Mouse (Mus musculus) kidney, embryonic 14.5 days (tissue): Measurements from ENCODE around the gene Chdh. TPM values are rescaled to one million over a fixed set of nuclear protein-coding genes. Genes with fewer than 3 reads are reported as not detected.

Source experiments
- ATAC-seq: fragments of 200-750 bp; cut with Nextera tagmentation; 2 replicates; pipeline ENCODE4 v1.8.0; 2017; ENCODE audit warnings: moderate number of reproducible peaks, mild to moderate bottlenecking, moderate TSS enrichment, moderate library complexity; ENCODE audit not compliant: low FRiP score, low TSS enrichment
- H3K27ac ChIP-seq: fragments of 300-500 bp; sonication (generic); 2 replicates; pipeline ENCODE4 v1.5.1; 2014; ENCODE audit warnings: low read depth, mild to moderate bottlenecking, low read length, moderate library complexity, mixed read lengths
- H3K27me3 ChIP-seq: fragments of 300-500 bp; sonication (generic); 2 replicates; pipeline ENCODE4 v1.6.1; 2014; ENCODE audit warnings: mild to moderate bottlenecking, low read length; ENCODE audit not compliant: control insufficient read depth, insufficient read depth
- H3K36me3 ChIP-seq: fragments of 300-500 bp; sonication (generic); 2 replicates; pipeline ENCODE4 v1.6.1; 2014; ENCODE audit warnings: low read length, mixed read lengths; ENCODE audit not compliant: control insufficient read depth, insufficient read depth
- H3K4me1 ChIP-seq: fragments of 300-500 bp; sonication (generic); 2 replicates; pipeline ENCODE4 v1.6.1; 2014; ENCODE audit warnings: low read length, mixed read lengths; ENCODE audit not compliant: control insufficient read depth, insufficient read depth
- H3K4me2 ChIP-seq: fragments of 300-500 bp; sonication (generic); replicated peaks from 2 replicates; pipeline ENCODE4 v1.6.1; 2014; ENCODE audit warnings: low read depth, mild to moderate bottlenecking, low read length
- H3K4me3 ChIP-seq: fragments of 300-500 bp; sonication (generic); 2 replicates; pipeline ENCODE4 v1.5.1; 2014; ENCODE audit warnings: mild to moderate bottlenecking, low read length
- H3K9ac ChIP-seq: fragments of 300-500 bp; sonication (generic); 2 replicates; pipeline ENCODE4 v1.6.1; 2014; ENCODE audit warnings: low read depth, mild to moderate bottlenecking, low read length, moderate library complexity
- H3K9me3 ChIP-seq: fragments of 300-500 bp; sonication (generic); 2 replicates; pipeline ENCODE4 v1.6.1; 2016; ENCODE audit warnings: low read length; ENCODE audit not compliant: control insufficient read depth
- WGBS: fragments of 180-500 bp; shearing (Covaris S2); extraction: QIAGEN DNeasy Blood & Tissue Kit; methylation state at CpG from one replicate; pipeline ENCODE4 v1.1.7; 2014; 5-methylcytosine and 5-hydroxymethylcytosine counted together
- polyA plus RNA-seq: library from polyadenylated mRNA; unstranded; fragments of >200 nt; fragmentation: Nextera tagmentation; extraction: Ambion mirVana; gene quantifications from 2 replicates; pipeline ENCODE4 v1.2.1, GENCODE M21; 2014

The Chdh gene
- polyA plus RNA-seq, 1 experiment from 2014 or later = 0.89 TPM

DNA sequence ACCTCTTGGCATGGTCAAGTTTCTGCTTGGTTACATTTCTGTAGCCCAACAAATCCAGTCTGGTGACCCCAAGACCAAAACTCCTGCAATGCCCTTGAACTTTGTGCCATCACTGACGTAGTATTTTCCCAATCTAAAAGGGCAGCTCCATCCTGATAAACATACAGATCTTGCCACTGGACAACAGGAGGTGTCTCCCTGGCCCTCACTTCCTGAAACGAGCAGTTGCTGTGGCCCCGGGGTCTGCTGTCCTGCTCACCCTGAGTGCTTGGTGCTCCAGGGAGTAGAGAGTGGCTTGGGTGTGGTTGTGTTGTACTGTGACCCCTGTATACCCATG is 9.4 kb upstream of the Chdh start:
- Histone ChIP-seq H3K27me3 (no peaks in the 10 kb centered on the region), H3K9ac (no peak overlapping the region), H3K4me2 (no peak overlapping the region), H3K9me3 (no peaks in the 10 kb centered on the region), H3K27ac (no peak overlapping the region), H3K4me1 (no peaks in the 10 kb centered on the region), H3K4me3 (no peak overlapping the region), H3K36me3 (peaks cover 27% of the 10 kb centered on the region)
- 93% methylated on average over 3 of the region's 3 CpGs for WGBS
- ATAC-seq = no peak

DNA sequence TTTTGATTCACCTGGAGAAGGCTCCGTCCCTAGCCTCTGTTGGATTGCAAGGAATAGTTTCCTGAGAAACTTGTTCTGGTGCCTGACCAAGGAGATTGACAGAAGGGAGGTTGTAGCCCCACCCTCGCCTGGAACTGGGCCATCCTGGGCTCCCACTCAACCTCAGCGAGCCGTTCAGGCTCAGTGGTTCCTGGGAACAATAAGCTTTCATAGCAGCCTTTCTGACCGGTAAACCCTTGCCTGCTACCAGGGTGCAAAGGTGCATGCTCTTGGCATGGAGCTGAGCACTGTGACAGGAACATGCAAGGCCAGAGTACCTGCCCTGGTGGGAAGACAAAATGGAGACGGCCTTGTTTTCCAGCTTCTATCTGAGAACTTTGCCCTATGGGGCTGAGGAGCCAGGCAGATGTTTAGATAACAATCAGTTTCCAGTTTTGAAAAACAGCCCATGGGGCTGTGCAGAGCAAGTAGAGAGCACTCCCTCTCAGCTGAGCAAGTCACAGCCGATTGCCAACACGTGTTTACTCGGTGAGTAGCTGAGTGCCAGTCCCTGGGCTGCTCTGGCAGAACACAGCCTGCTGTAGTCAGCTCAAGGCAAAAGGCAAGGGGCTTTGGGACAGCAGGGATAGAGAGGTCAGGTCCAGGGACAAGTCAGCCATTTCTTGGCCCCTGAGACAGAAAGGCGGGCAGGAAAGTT is 1.2 kb downstream of the Chdh start:
- Histone ChIP-seq H3K27me3 (peaks cover 5% of the 10 kb centered on the region; the same call in 1 of the 2 replicates), H3K4me3 (no peak overlapping the region), H3K4me1 (0 out of 2 replicates have a peak, but pooled peaks cover 8% of the 10 kb centered on the region), H3K9me3 (no peaks in the 10 kb centered on the region), H3K4me2 (no peak overlapping the region), H3K27ac (no peak overlapping the region), H3K36me3 (no peaks in the 10 kb centered on the region), H3K9ac (no peak overlapping the region)
- ATAC-seq = peak; percentile 36; the same call in 1 of the 2 replicates
- 62% methylated on average over 10 of the region's 10 CpGs for WGBS

DNA sequence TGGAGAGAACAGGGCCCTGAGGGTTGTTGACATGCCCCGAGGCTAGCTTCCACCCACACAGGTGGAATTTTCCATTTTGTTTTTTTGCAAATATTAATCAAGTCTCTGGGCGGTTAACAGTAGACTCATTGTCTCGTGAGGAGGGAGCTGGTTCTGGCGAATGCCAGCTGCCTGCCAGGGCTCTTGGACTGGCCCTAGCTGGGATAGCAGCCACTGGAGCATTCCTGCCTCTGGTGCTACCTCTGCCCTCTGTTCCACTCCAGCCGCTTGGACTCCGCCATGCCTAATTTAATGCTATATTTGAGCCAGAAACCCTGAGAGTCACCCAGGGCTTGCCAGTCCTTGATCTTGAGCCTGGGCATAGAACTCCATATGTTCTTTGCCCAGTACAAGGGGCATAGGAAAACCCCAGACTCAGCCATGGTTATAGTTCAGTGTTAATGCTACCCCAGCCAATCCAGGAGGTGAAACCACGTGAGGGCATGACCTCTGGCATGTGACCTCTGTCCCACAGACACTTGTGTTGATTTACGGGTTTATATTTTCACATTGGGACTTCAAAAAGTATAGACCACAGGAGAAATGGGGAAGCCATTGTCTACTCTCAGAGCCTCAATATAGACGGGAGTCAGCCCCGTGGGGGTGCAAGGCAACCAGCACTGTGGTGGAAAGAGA is 3.2 kb downstream of the Chdh start:
- H3K4me1 ChIP-seq = 0 out of 2 replicates have a peak, but pooled peaks cover 8% of the 10 kb centered on the region
- no peak overlapping the region for H3K27ac ChIP-seq
- 71% methylated on average over 10 of the region's 10 CpGs for WGBS
- no peaks in the 10 kb centered on the region for H3K9me3 ChIP-seq
- H3K27me3 ChIP-seq = peaks cover 5% of the 10 kb centered on the region; the same call in 1 of the 2 replicates
- H3K4me2 ChIP-seq = no peak overlapping the region
- no peak overlapping the region for H3K9ac ChIP-seq
- no peaks in the 10 kb centered on the region for H3K36me3 ChIP-seq
- no peak overlapping the region for H3K4me3 ChIP-seq
- no peak for ATAC-seq

DNA sequence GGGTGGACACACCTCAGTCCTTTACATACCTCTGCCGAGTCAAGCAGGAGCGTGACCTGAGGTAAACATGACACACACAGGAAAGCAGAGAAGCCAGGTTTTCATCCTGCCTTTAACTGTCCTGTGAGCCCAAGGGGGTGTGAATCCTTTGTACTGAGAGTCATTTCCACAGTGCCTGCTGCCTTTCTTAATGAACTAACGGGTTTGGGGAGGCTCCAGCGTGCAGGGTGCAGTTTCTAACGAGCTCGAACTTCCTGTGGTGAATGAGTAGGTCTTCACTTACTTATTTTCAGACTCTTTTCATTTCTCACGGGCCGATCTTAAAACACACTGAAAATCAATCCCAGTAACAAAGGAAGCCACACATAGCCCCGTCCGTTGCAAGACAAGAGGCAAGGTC is 5.7 kb downstream of the Chdh start:
- no peaks in the 10 kb centered on the region for H3K27me3 ChIP-seq
- no peaks in the 10 kb centered on the region for H3K36me3 ChIP-seq
- H3K9me3 ChIP-seq = no peaks in the 10 kb centered on the region
- H3K4me3 ChIP-seq = no peak overlapping the region
- WGBS = 47% methylated on average over 10 of the region's 10 CpGs
- ATAC-seq = no peak
- no peak overlapping the region for H3K27ac ChIP-seq
- H3K4me1 ChIP-seq = no peaks in the 10 kb centered on the region
- H3K9ac ChIP-seq = no peak overlapping the region
- H3K4me2 ChIP-seq = no peak overlapping the region

DNA sequence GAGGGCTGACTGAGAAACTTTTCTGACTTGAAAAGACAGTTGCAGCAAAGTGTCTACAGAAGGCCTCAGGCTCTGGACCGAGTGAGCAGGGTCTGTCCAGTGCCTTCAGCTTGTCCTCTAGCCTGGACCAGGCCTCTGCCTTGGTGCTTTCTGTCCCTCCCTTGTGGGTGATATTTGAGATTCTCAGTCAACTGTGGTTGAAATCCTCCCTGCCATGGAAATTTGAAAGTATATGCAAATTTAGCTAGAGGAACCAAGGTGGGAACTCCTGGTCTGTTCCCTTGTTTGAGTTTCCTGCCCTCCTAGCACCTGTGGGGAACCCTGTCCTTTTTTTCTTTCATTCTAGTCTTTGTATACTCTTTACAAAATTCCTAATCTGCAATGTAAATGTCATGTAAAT is 6.2 kb downstream of the Chdh start:
- Histone ChIP-seq H3K27me3 (no peaks in the 10 kb centered on the region), H3K27ac (no peak overlapping the region), H3K4me2 (no peak overlapping the region), H3K9me3 (no peaks in the 10 kb centered on the region), H3K4me1 (no peaks in the 10 kb centered on the region), H3K36me3 (no peaks in the 10 kb centered on the region), H3K9ac (no peak overlapping the region), H3K4me3 (no peak overlapping the region)
- ATAC-seq = no peak
- WGBS = 60% methylated on average over 1 of the region's 1 CpGs

DNA sequence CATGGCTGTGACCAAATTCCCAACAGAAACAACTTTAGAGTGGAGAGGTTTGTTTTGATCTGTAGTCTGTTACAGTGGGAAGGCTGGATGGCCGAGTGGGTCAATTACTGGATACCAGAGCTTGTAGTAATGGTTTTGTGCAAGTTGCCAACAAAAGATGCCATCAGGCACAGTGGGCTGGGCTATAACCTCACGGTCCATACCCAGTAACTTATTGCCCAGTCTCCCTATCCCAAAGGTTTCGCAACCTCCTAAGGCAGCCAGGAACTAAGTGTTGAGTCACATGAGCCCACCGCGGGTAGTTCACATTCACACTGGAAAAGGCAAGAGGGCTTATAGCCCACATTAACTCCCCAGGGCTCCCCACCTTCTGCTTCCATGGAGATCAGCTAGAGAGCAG is 7.8 kb downstream of the Chdh start:
- Histone ChIP-seq H3K9ac (no peak overlapping the region), H3K4me1 (no peaks in the 10 kb centered on the region), H3K27me3 (no peaks in the 10 kb centered on the region), H3K36me3 (no peaks in the 10 kb centered on the region), H3K4me3 (no peak overlapping the region), H3K27ac (no peak overlapping the region), H3K4me2 (no peak overlapping the region), H3K9me3 (no peaks in the 10 kb centered on the region)
- 88% methylated on average over 5 of the region's 5 CpGs for WGBS
- no peak for ATAC-seq

DNA sequence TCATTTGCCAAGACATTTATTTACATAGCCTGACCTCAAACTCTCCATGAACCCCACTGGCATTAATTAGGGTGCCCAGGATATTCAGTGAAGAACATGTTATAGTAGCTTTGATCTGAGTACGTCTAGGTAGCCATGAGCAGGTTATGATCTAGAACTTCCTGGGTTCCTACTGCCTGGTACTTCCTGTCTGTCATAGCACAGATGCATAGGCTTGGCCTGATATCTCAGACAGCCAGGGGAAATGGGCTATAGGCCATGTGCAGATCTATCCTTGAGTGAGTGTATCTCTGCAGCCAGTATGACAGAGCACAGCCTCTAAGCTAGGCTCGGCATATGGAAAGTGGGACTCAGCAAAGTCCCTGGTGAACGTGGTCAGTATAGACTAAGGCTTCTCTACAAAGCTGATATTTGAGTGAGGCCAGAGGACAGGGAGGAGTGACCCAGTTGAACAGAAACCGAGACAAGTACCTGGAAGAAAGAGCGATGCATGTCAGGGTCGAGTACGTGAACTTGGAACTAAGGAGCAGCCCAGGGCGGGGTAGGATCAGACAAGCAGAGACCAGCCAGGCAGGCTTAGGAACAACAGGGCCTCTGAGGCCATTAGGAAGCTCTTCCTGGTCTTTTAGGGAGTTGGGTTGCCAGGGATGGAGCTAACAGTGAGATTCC is 9.1 kb downstream of the Chdh start:
- Histone ChIP-seq H3K27ac (no peak overlapping the region), H3K9ac (no peak overlapping the region), H3K36me3 (no peaks in the 10 kb centered on the region), H3K4me1 (no peaks in the 10 kb centered on the region), H3K4me3 (no peak overlapping the region), H3K4me2 (no peak overlapping the region), H3K27me3 (no peaks in the 10 kb centered on the region), H3K9me3 (no peaks in the 10 kb centered on the region)
- no peak for ATAC-seq
- 82% methylated on average over 8 of the region's 8 CpGs for WGBS

DNA sequence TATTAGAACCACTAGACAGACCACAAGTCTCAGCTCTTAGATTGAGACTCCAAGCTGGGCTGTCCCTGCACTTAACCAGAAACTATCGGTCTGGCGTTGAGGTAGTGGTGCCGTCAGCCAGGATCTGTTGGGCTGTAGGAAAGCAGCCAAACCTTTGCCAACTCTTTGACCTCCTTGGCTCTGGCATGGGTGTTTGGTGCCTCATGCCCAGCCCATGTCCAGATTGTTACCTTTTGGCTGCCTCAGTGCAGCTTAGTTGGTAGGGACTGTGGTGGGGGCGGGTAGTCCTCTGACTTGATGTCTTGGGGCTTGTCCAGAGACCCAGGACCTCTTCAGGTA is 9.6 kb downstream of the Chdh start:
- no peak for ATAC-seq
- Histone ChIP-seq H3K9ac (no peak overlapping the region), H3K27ac (no peak overlapping the region), H3K4me1 (no peaks in the 10 kb centered on the region), H3K4me2 (no peak overlapping the region), H3K9me3 (no peaks in the 10 kb centered on the region), H3K4me3 (no peak overlapping the region), H3K27me3 (no peaks in the 10 kb centered on the region), H3K36me3 (no peaks in the 10 kb centered on the region)
- 95% methylated on average over 4 of the region's 4 CpGs for WGBS

DNA sequence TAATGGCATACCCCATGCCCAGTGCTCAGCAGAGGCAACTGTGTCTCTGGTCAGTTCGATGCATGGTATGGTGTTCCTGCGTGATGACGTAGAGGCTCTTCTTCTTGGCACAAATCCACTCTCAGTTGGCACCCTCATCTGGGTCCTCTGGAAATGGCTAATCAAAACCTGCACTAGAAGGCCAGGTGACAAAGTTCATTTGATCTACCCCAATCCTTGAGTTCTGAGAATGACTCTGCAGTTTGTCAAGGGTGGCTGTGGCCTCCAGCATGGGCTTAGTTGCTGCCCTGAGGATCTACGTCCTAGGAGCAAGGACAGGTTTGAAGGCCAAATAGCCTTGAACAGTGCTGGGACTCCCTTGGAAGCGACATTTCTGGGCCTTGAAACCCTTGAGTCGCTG is 10.0 kb downstream of the Chdh start:
- H3K9me3 ChIP-seq = no peaks in the 10 kb centered on the region
- no peaks in the 10 kb centered on the region for H3K36me3 ChIP-seq
- H3K27ac ChIP-seq = no peak overlapping the region
- no peak overlapping the region for H3K9ac ChIP-seq
- H3K4me2 ChIP-seq = no peak overlapping the region
- 99% methylated on average over 6 of the region's 6 CpGs for WGBS
- H3K4me3 ChIP-seq = no peak overlapping the region
- no peak for ATAC-seq
- H3K27me3 ChIP-seq = no peaks in the 10 kb centered on the region
- H3K4me1 ChIP-seq = no peaks in the 10 kb centered on the region
